Mouse (Mus musculus) olfactory bulb, adult 2 months (tissue): ENCODE results near the gene Cep57l1.

Experiments
- CTCF ChIP-seq: fragments of 200-500 bp; IDR thresholded peaks from 2 replicates; pipeline ENCODE4 v1.5.1; 2012; ENCODE audit warnings: low read depth, mild to moderate bottlenecking, low read length, moderate library complexity; ENCODE audit not compliant: insufficient read depth
- POLR2A ChIP-seq: fragments of 200-500 bp; IDR thresholded peaks from 2 replicates; pipeline ENCODE4 v1.6.1; 2012; ENCODE audit warnings: mild to moderate bottlenecking, low read depth, low read length, moderate library complexity; ENCODE audit not compliant: insufficient read depth

- no peak for TF ChIP-seq POLR2A
- TF ChIP-seq CTCF = no peak
Observed at GRCm38 (mm10) chr10:41766280-41766679, 43.4 kb downstream of the Cep57l1 start.
